Mouse (Mus musculus) CD4-positive, CD25-positive, alpha-beta regulatory T cell, adult 9 weeks (primary cell): ENCODE results near the gene Vmn2r103. TPM values are rescaled to one million over a fixed set of nuclear protein-coding genes. Genes with fewer than 3 reads are reported as not detected.

Source experiments
- polyA plus RNA-seq: library from polyadenylated mRNA; unstranded; fragments of 100-300 nt; shearing (Covaris generic); gene quantifications from one replicate; pipeline ENCODE4 v1.2.1, GENCODE M21; 2017

Vmn2r103 gene
- polyA plus RNA-seq = not detected

DNA sequence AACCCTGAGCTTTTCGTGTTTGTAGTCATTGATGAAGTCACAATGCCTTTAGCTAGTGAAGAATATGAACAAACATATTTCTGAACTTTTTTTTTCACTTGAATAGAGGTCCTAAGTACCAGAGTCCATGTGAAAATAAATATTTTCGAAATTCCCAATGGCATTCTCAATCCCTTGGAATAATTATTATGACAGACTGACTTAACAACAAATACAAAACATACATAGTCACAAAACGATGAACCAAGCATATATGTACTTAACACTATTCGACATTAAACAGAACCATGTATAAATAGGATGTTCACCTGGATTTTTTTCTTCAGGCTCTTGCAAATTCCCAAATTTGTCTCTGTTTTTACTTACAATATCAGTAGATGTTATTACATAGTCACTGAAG is at the start of gene Vmn2r103:
Vmn2r103 (plus strand) TSS at position 301 of the 400 bp plus-strand sequence.

Other genes starting within 250 kb of the Vmn2r103 start
- gene Vmn2r101, start 196.1 kb upstream of the Vmn2r103 start, polyA plus RNA-seq = not detected
- 0.01 TPM for gene Vmn2r102, start 113.0 kb upstream of the Vmn2r103 start, polyA plus RNA-seq